Mouse (Mus musculus) C2C12 (cell line): Measurements from ENCODE around the gene Fdxacb1.

Experiments used
- CTCF ChIP-seq: IDR thresholded peaks from one replicate; pipeline ENCODE4 v1.5.1; 2011; ENCODE audit not compliant: control insufficient read depth, insufficient read depth, insufficient read length
- USF1 ChIP-seq: IDR thresholded peaks from one replicate; pipeline ENCODE4 v1.6.1; 2011; ENCODE audit warnings: low read depth, mild to moderate bottlenecking, control low read depth, moderate library complexity

GRCm38 (mm10) chr9:50776162-50776760, 8.2 kb downstream of the Fdxacb1 start:
- no peak for TF ChIP-seq CTCF
- no peak for TF ChIP-seq USF1
